Mouse (Mus musculus) kidney, adult 18-20 months (tissue): ENCODE results near the gene Acot4.
"Not testable (repeated sequence)": the region's sequence is repeated elsewhere in the genome, so short reads cannot be mapped to it uniquely, and the experiment has no call there.

Experiments used
- DNase-seq: peaks from one replicate; pipeline ENCODE4 v3.0.0; 2021

The Acot4 gene

GRCm38 (mm10) chr12:84084581-84084980, 46.4 kb downstream of the Acot4 start:
- DNase-seq = no peak

- not testable (repeated sequence) for DNase-seq
These were observed 56.5 kb downstream of the Acot4 start for GRCm38 (mm10) chr12:84094666-84095065.
